Mouse (Mus musculus) heart, embryonic 13.5 days (tissue): ENCODE measurements around the gene Nphs1. TPM values are rescaled to one million over a fixed set of nuclear protein-coding genes. Genes with fewer than 3 reads are reported as not detected.
"Not testable (repeated sequence)": the region's sequence is repeated elsewhere in the genome, so short reads cannot be mapped to it uniquely, and the experiment has no call there.

Experiments used
- ATAC-seq: fragments of 200-750 bp; cut with Nextera tagmentation; 2 replicates; pipeline ENCODE4 v1.8.0; 2017; ENCODE audit warnings: moderate TSS enrichment; ENCODE audit not compliant: insufficient number of reproducible peaks, low FRiP score, low TSS enrichment; ENCODE audit errors: extremely low read depth
- H3K27ac ChIP-seq: fragments of 300-500 bp; sonication (generic); replicated peaks from 2 replicates; pipeline ENCODE4 v1.5.1; 2015; ENCODE audit warnings: moderate library complexity, mild to moderate bottlenecking, inconsistent platforms
- H3K27me3 ChIP-seq: fragments of 300-500 bp; sonication (generic); replicated peaks from 2 replicates; pipeline ENCODE4 v1.6.1; 2015; ENCODE audit warnings: mild to moderate bottlenecking, inconsistent platforms
- H3K36me3 ChIP-seq: fragments of 300-500 bp; sonication (generic); 2 replicates; pipeline ENCODE4 v1.6.1; 2015; ENCODE audit warnings: mild to moderate bottlenecking, inconsistent platforms
- H3K4me1 ChIP-seq: fragments of 300-500 bp; sonication (generic); 2 replicates; pipeline ENCODE4 v1.6.1; 2015; ENCODE audit warnings: inconsistent platforms
- H3K4me2 ChIP-seq: fragments of 300-500 bp; sonication (generic); 2 replicates; pipeline ENCODE4 v1.6.1; 2015; ENCODE audit warnings: inconsistent platforms, mild to moderate bottlenecking, moderate library complexity
- H3K4me3 ChIP-seq: fragments of 300-500 bp; sonication (generic); 2 replicates; pipeline ENCODE4 v1.5.1; 2015; ENCODE audit warnings: moderate library complexity, mild to moderate bottlenecking, inconsistent platforms
- H3K9ac ChIP-seq: fragments of 300-500 bp; sonication (generic); 2 replicates; pipeline ENCODE4 v1.6.1; 2015; ENCODE audit warnings: inconsistent platforms, mild to moderate bottlenecking, moderate library complexity
- H3K9me3 ChIP-seq: fragments of 300-500 bp; sonication (generic); 2 replicates; pipeline ENCODE4 v1.6.1; 2016; ENCODE audit warnings: inconsistent platforms
- WGBS: fragments of 180-500 bp; shearing (Covaris S2); methylation state at CpG from one replicate; pipeline ENCODE4 v1.1.7; 2015; ENCODE audit warnings: mixed read lengths; 5-methylcytosine and 5-hydroxymethylcytosine counted together
- polyA plus RNA-seq: library from polyadenylated mRNA; unstranded; fragments of >200 nt; fragmentation: Nextera tagmentation; extraction: Ambion mirVana; gene quantifications from 2 replicates; pipeline ENCODE4 v1.2.1, GENCODE M21; 2015

Gene Nphs1
- polyA plus RNA-seq, 1 experiment from 2014 or later: 0.12 TPM

DNA sequence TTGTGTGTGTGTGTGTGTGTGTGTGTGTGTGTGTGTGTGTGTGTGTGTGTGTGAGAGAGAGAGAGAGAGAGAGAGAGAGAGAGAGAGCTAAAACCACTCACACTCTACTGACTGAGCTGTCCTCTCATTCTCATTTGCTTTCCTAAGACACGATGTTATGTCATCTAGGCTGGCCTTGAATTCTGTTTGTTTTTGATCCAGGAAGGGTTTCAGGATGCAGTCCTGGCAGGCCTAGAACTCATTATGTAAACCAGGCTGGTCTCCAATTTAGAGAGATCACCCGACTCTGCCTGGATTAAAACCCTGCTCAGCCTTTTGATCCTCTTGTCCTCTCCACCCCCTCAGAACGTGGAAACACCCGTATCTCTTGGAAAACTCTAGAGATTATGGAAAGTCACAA is 5.9 kb downstream of the Nphs1 start:
- Histone ChIP-seq H3K27ac (no peak overlapping the region), H3K36me3 (no peaks in the 10 kb centered on the region), H3K9ac (no peak overlapping the region), H3K9me3 (no peaks in the 10 kb centered on the region), H3K4me3 (no peak overlapping the region), H3K4me2 (no peak overlapping the region), H3K27me3 (peaks cover 97% of the 10 kb centered on the region), H3K4me1 (peaks cover 5% of the 10 kb centered on the region; the same call in 1 of the 2 replicates)
- WGBS: 21% methylated on average over 4 of the region's 4 CpGs
- ATAC-seq: no peak

DNA sequence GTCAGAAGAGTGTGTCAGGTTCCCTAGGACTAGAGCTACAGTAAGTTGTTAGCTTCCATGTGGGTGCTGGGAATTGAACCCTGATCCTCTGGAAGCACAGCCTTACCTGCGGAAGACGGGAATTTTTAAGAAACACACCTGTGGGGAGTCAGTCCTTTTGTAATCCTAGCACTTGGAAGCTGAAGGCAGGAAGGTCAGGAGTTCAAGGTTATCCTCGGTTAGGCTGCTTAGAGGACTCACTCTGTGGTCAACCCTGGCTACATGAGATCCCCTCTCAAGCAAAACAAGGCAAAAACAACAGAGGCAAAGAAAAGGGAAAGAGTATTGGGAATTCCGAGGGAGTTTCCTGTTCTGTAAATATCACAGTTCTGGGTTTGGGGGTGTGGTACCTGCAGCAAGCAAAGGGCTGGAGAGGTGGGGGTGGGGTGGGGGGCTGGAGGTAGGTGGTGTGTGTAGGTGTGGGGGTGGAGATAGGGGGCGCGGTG is 6.7 kb downstream of the Nphs1 start:
- Histone ChIP-seq H3K27ac (no peak overlapping the region), H3K27me3 (peaks cover 96% of the 10 kb centered on the region), H3K36me3 (no peaks in the 10 kb centered on the region), H3K4me3 (no peak overlapping the region), H3K9ac (no peak overlapping the region), H3K9me3 (no peaks in the 10 kb centered on the region), H3K4me2 (no peak overlapping the region), H3K4me1 (peaks cover 5% of the 10 kb centered on the region; the same call in 1 of the 2 replicates)
- no peak for ATAC-seq
- WGBS: 11% methylated on average over 6 of the region's 6 CpGs

DNA sequence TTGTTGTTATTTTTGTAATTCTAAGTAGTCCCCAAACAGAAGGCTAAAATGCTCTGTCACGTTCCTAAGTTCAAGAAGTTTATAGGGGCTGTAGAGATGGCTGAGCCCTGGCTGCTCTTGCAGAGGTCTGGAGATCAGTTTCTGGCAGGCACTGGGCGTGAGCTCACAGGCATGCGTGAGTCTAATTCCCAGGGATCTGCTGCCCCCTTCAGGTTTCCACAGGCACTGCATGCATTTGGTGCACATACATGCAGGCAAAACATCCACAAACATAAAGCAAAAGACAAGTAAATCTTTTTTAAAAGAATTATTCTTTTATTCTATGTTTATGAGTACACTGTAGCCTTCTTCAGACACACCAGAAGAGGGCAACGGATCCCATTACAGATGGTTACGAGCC is 14.3 kb downstream of the Nphs1 start:
- no peak overlapping the region for H3K9ac ChIP-seq
- H3K9me3 ChIP-seq: 0 out of 2 replicates have a peak, but pooled peaks cover 5% of the 10 kb centered on the region
- no peak for ATAC-seq
- no peak overlapping the region for H3K4me2 ChIP-seq
- no peak overlapping the region for H3K4me3 ChIP-seq
- 41% methylated on average over 5 of the region's 5 CpGs for WGBS
- peaks cover 31% of the 10 kb centered on the region for H3K27me3 ChIP-seq
- no peak overlapping the region for H3K27ac ChIP-seq
- H3K36me3 ChIP-seq: no peaks in the 10 kb centered on the region
- H3K4me1 ChIP-seq: peaks cover 1% of the 10 kb centered on the region; the same call in 1 of the 2 replicates

DNA sequence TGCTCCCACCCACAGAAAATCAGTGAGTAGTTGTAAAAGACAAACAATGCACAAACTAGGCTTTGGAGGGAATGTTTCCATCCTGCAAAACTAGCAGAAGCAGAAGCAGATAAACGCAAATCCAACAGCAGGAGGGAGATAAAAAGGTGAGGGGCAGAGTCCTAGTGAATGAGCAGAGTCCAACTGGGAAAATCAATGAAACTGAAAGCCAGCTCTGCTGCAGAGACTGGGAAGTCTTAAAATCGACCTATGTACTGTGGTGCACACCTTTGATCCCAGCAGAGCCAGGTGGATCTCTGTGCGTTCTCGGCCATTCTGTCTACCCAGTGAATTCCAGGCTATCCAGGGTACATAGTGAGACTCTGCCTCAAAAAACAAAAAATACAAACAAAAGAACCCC is 16.9 kb downstream of the Nphs1 start:
- H3K4me3 ChIP-seq: no peak overlapping the region
- H3K36me3 ChIP-seq: no peaks in the 10 kb centered on the region
- H3K27ac ChIP-seq: no peak overlapping the region
- no peak overlapping the region for H3K9ac ChIP-seq
- 60% methylated on average over 4 of the region's 4 CpGs for whole genome bisulfite sequencing
- no peak overlapping the region for H3K4me2 ChIP-seq
- peaks cover 24% of the 10 kb centered on the region for H3K27me3 ChIP-seq
- no peaks in the 10 kb centered on the region for H3K4me1 ChIP-seq
- ATAC-seq: no peak
- 0 out of 2 replicates have a peak, but pooled peaks cover 5% of the 10 kb centered on the region for H3K9me3 ChIP-seq

DNA sequence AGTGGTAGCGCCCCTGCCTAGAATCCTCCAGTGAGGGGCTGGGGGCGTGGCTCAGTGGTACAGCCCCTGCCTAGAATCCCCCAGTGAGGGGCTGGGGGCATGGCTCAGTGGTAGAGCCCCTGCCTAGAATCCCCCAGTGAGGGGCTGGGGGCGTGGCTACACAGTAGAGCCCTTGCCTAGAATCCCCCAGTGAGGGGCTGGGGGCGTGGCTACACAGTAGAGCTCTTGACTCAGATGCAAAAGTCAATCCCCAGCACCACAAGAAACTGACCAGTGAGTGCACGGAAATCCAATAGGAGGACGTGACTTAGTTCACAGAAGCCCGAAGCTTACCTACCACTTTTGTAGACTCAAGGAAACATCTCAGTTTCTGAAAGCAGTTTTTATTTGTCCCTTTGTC is 18.0 kb downstream of the Nphs1 start:
- not testable (repeated sequence) for H3K9me3 ChIP-seq, H3K4me2 ChIP-seq, H3K9ac ChIP-seq, H3K27ac ChIP-seq, H3K36me3 ChIP-seq, ATAC-seq, H3K4me3 ChIP-seq, H3K4me1 ChIP-seq
- H3K27me3 ChIP-seq: peaks cover 29% of the 10 kb centered on the region
- WGBS: 71% methylated on average over 7 of the region's 7 CpGs

DNA sequence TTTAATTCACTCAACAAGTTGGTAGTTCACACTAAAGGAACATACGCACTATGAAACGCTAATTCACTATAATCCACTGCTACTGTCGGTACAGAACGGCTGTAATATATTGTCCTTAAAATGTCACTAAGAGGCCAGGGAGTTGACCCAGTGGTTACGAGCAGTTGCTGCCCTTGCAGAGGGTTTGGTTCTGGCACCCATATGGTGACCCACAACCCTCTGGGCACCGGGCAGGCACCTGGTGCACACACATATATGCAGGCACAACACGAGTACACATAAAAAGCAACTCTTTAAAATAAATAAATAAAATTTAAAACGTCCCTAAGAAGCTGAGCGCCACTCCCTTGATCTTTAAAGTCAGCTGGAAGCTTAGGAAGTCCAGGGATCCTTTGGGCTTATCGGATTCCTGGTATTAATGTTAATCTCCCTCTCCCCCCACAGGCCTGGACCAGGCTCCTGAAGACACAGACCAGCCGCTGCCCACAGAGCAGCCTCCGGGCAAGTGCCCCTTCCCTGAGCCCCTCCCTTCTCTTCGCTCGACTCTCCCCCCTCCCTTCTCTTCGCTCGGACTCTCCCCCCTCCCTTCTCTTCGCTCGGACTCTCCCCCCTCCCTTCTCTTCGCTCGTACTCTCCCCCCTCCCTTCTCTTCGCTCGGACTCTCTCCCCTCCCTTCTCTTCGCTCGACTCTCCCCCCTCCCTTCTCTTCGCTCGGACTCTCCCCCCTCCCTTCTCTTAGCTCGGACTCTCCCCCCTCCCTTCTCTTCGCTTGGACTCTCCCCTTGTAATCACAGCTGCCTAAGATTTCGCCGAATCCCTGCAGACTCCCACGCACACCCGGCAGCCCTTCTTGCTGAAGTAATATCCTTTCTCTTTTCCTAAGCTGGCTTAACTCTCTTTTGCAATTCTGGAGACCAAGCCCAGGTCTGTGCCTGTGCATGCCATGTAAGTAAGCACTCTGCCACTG is 19.6 kb downstream of the Nphs1 start:
- H3K4me1 ChIP-seq: 0 out of 2 replicates have a peak, but pooled peaks cover 4% of the 10 kb centered on the region
- H3K27ac ChIP-seq: no peak overlapping the region
- H3K9ac ChIP-seq: peak overlapping the region; percentile 42; the same call in 1 of the 2 replicates
- no peaks in the 10 kb centered on the region for H3K9me3 ChIP-seq
- H3K4me2 ChIP-seq: peak overlapping the region; percentile 66
- ATAC-seq: no peak
- 11% methylated on average over 26 of the region's 32 CpGs for WGBS
- no peaks in the 10 kb centered on the region for H3K36me3 ChIP-seq
- peak overlapping the region; percentile 41 for H3K4me3 ChIP-seq
- peaks cover 36% of the 10 kb centered on the region for H3K27me3 ChIP-seq

DNA sequence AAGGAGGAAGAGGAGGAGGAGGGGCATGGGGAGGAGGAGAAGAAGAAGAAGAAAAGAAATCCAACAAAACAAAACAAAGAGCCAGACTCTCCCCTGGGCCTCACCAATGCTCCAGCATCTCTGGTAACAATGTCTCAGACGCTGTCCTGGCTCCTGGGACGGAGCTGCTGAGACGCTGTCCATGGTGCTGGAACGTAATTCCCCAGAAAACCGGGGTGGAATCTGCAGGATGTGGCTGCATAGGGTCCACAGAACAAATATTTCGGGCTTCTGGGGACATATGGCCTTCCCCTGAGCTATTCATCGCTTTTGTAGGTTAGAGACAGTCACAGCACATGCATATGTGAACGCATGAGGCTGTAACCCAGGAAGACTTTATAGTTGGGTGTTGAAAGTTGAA is 26.1 kb downstream of the Nphs1 start:
- Histone ChIP-seq H3K36me3 (no peaks in the 10 kb centered on the region), H3K4me2 (no peak overlapping the region), H3K9me3 (no peaks in the 10 kb centered on the region), H3K4me3 (no peak overlapping the region), H3K9ac (no peak overlapping the region), H3K27ac (no peak overlapping the region), H3K4me1 (0 out of 2 replicates have a peak, but pooled peaks cover 4% of the 10 kb centered on the region), H3K27me3 (peaks cover 47% of the 10 kb centered on the region)
- ATAC-seq: no peak
- 12% methylated on average over 8 of the region's 8 CpGs for WGBS

DNA sequence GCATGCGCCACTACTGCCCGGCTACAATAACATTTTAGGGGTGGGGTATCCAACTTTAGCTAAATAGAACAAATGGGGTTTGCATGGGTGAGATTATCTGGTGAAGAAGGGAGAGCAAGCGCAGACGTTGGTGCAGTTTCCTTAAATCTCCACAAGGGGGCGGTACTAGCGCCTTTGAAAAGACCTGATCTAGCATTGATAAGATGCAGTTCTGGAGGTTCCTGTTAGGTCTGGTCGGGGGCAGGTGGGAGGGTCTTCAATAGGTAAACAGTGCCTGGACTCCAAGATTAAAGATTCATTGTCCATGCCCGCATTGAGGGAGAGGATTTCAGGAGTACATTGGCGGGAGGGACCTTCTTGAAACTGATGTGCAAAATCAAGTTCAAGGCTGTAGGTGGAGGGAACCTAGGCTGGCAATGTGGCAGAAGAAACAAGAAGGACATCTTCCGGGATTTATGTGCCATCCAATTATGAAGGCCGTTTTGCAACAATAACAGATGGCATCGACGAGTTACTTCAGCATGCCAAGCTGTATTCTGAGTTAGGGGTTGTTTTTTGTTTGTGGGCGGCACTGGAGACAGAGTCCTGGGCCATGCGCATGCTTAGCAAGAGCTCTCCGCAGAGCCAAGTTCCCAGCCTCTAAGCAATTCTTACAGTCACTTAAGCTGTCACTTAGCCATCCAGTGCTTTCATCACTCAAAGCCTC is 32.3 kb downstream of the Nphs1 start:
- no peaks in the 10 kb centered on the region for H3K36me3 ChIP-seq
- peaks cover 56% of the 10 kb centered on the region for H3K27me3 ChIP-seq
- H3K9ac ChIP-seq: no peak overlapping the region
- ATAC-seq: no peak
- no peaks in the 10 kb centered on the region for H3K4me1 ChIP-seq
- 28% methylated on average over 16 of the region's 16 CpGs for WGBS
- no peaks in the 10 kb centered on the region for H3K9me3 ChIP-seq
- no peak overlapping the region for H3K4me3 ChIP-seq
- no peak overlapping the region for H3K4me2 ChIP-seq
- no peak overlapping the region for H3K27ac ChIP-seq

DNA sequence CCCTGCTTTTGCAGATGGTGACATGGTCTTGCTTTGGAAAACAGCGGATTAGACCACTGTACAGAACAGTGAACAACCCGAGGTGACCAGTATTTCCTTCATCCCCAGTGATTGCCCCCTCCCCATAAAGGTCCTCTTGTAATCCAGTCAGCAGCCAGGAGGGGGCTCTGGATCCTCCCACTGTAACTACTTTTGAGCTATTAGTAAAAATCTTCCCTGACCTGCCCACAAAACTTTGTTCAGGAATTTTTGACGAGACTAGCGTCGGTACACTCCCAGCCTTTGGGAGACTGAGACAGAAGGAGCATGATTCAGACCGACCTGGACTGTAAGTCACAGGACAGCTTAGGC is 32.8 kb downstream of the Nphs1 start:
- Histone ChIP-seq H3K4me2 (no peak overlapping the region), H3K9ac (no peak overlapping the region), H3K4me3 (no peak overlapping the region), H3K4me1 (no peaks in the 10 kb centered on the region), H3K27me3 (peaks cover 55% of the 10 kb centered on the region), H3K36me3 (no peaks in the 10 kb centered on the region), H3K27ac (no peak overlapping the region), H3K9me3 (no peaks in the 10 kb centered on the region)
- ATAC-seq: no peak
- WGBS: 18% methylated on average over 6 of the region's 6 CpGs

DNA sequence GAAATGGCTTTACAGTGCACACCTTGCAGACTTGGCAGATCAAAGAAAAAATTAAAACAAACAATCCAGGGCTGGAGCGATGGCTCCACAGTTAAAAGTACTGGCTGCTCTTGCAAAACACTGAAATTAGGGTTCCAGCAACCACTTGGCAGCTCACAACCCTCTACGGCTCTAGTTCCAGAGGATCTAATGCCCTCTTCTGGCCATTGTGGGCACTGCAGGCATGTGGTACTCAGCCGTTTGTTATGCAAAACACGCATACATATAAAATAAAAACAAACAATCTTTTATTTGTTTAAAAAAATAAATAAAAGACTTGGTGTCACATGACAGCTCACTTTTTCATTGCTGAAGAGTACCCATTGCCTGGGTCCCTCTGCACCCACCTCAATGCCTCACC is 34.6 kb downstream of the Nphs1 start:
- H3K9me3 ChIP-seq: no peaks in the 10 kb centered on the region
- no peak overlapping the region for H3K4me2 ChIP-seq
- no peak overlapping the region for H3K27ac ChIP-seq
- no peaks in the 10 kb centered on the region for H3K4me1 ChIP-seq
- H3K36me3 ChIP-seq: no peaks in the 10 kb centered on the region
- no peak for ATAC-seq
- peaks cover 49% of the 10 kb centered on the region for H3K27me3 ChIP-seq
- H3K9ac ChIP-seq: no peak overlapping the region
- no peak overlapping the region for H3K4me3 ChIP-seq
- 25% methylated on average over 4 of the region's 4 CpGs for WGBS

DNA sequence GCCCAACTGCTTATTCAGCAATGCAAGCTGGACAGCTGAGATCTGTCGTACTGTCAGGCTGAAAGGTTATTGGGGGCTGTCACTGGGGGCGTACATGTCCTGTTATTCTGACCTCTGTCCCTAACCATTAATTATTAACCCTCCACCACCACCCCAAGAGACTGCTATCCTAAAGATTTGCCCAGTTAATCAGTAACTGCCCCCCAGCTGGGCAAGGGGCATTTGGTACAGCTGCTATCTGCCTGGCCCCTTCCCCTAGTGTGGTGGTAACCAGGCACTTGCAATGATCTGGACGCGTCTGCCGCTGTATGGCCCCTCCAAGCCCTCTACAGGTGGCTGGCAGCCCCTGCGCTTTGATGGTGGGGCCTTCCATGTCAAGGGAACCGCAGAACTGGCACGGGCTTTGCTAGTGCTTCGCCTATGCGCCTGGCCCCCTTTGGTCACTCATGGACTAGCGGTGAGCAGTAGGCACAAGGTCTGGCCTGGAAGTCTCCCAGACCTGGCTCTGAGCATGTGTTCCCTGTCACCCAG is 35.4 kb downstream of the Nphs1 start, which contains the start of gene Prodh2:
Gene Prodh2, plus strand, starts transcription at position 222 of the 531 bp plus-strand sequence.
- Histone ChIP-seq H3K4me1 (no peaks in the 10 kb centered on the region), H3K36me3 (no peaks in the 10 kb centered on the region), H3K27me3 (peaks cover 49% of the 10 kb centered on the region), H3K9ac (no peak within 1 kb of the TSS), H3K4me2 (no peak within 1 kb of the TSS), H3K27ac (no peak within 1 kb of the TSS), H3K9me3 (no peaks in the 10 kb centered on the region), H3K4me3 (no peak within 1 kb of the TSS)
- ATAC-seq: no peak
- 51% methylated on average over 11 of the region's 11 CpGs for WGBS
